Mouse (Mus musculus) embryonic facial prominence, embryonic 11.5 days (tissue): Measurements from ENCODE around the gene Mafg. TPM values are rescaled to one million over a fixed set of nuclear protein-coding genes. Genes with fewer than 3 reads are reported as not detected.

Experiments used
- ATAC-seq: fragments of 200-750 bp; cut with Nextera tagmentation; replicated peaks from 2 replicates; pipeline ENCODE4 v1.8.0; 2017; ENCODE audit warnings: low read depth; ENCODE audit not compliant: insufficient number of reproducible peaks, low FRiP score, low TSS enrichment
- DNase-seq: peaks from one replicate; pipeline ENCODE4 v3.0.0-alpha.2; 2015; ENCODE audit warnings: low spot score
- H3K27ac ChIP-seq: fragments of 300-500 bp; sonication (generic); replicated peaks from 2 replicates; pipeline ENCODE4 v1.5.1; 2014; ENCODE audit warnings: mild to moderate bottlenecking, low read depth, low read length, control low read depth
- H3K27me3 ChIP-seq: fragments of 300-500 bp; sonication (generic); 2 replicates; pipeline ENCODE4 v1.6.1; 2014; ENCODE audit warnings: mild to moderate bottlenecking, low read length, moderate library complexity, mixed read lengths; ENCODE audit not compliant: control insufficient read depth, insufficient read depth
- H3K36me3 ChIP-seq: fragments of 300-500 bp; sonication (generic); replicated peaks from 2 replicates; pipeline ENCODE4 v1.6.1; 2014; ENCODE audit warnings: low read depth, mild to moderate bottlenecking, low read length, moderate library complexity, mixed read lengths; ENCODE audit not compliant: control insufficient read depth, insufficient read depth
- H3K4me1 ChIP-seq: fragments of 300-500 bp; sonication (generic); 2 replicates; pipeline ENCODE4 v1.6.1; 2014; ENCODE audit warnings: low read length, mixed read lengths; ENCODE audit not compliant: control insufficient read depth, insufficient read depth
- H3K4me2 ChIP-seq: fragments of 300-500 bp; sonication (generic); 2 replicates; pipeline ENCODE4 v1.6.1; 2014; ENCODE audit warnings: low read depth, mild to moderate bottlenecking, control low read depth, low read length, moderate library complexity
- H3K4me3 ChIP-seq: fragments of 300-500 bp; sonication (generic); 2 replicates; pipeline ENCODE4 v1.5.1; 2014; ENCODE audit warnings: low read depth, low read length, control low read depth
- H3K9ac ChIP-seq: fragments of 300-500 bp; sonication (generic); replicated peaks from 2 replicates; pipeline ENCODE4 v1.6.1; 2014; ENCODE audit warnings: mild to moderate bottlenecking, control low read depth, low read length
- H3K9me3 ChIP-seq: fragments of 300-500 bp; sonication (generic); replicated peaks from 2 replicates; pipeline ENCODE4 v1.6.1; 2016; ENCODE audit warnings: mild to moderate bottlenecking, low read length, inconsistent platforms, mixed read lengths; ENCODE audit not compliant: control insufficient read depth
- WGBS: fragments of 180-500 bp; shearing (Covaris S2); extraction: QIAGEN DNeasy Blood & Tissue Kit; methylation state at CpG from one replicate; pipeline ENCODE4 v1.1.7; 2014; 5-methylcytosine and 5-hydroxymethylcytosine counted together
- polyA plus RNA-seq: library from polyadenylated mRNA; unstranded; fragments of >200 nt; fragmentation: Nextera tagmentation; extraction: Ambion mirVana; gene quantifications from 2 replicates; pipeline ENCODE4 v1.2.1, GENCODE M21; 2014

Mafg gene
- polyA plus RNA-seq, 1 experiment from 2014 or later = 16.7 TPM

- no peaks in the 10 kb centered on the region; the same call in none of the 2 replicates for H3K36me3 ChIP-seq
- no peaks in the 10 kb centered on the region for H3K27me3 ChIP-seq
- H3K9me3 ChIP-seq = no peaks in the 10 kb centered on the region
- peak overlapping the region; percentile 21 for H3K4me2 ChIP-seq
- ATAC-seq (no peak), DNase-seq (no peak)
- 52% methylated on average over 5 of the region's 5 CpGs for WGBS
- peaks cover 9% of the 10 kb centered on the region; the same call in 1 of the 2 replicates for H3K4me1 ChIP-seq
- H3K4me3 ChIP-seq = 0 out of 2 replicates have a peak overlapping the region, but pooled peaks have one; percentile 8
- H3K9ac ChIP-seq = peak overlapping the region; percentile 37
- H3K27ac ChIP-seq = 0 out of 2 replicates have a peak overlapping the region, but pooled peaks have one; percentile 28
Observed at GRCm38 (mm10) chr11:120630401-120630871, 3.0 kb downstream of the Mafg start.

GRCm38 (mm10) chr11:120629911-120630310 is 3.5 kb downstream of the Mafg start:
- H3K36me3 ChIP-seq = no peaks in the 10 kb centered on the region; the same call in none of the 2 replicates
- peaks cover 9% of the 10 kb centered on the region; the same call in 1 of the 2 replicates for H3K4me1 ChIP-seq
- no peak for DNase-seq
- WGBS = 26% methylated on average over 7 of the region's 7 CpGs
- H3K4me3 ChIP-seq = 0 out of 2 replicates have a peak overlapping the region, but pooled peaks have one; percentile 8
- peak overlapping the region; percentile 37 for H3K9ac ChIP-seq
- H3K27ac ChIP-seq = 0 out of 2 replicates have a peak overlapping the region, but pooled peaks have one; percentile 28
- H3K4me2 ChIP-seq = peak overlapping the region; percentile 21
- ATAC-seq = no peak
- H3K9me3 ChIP-seq = no peaks in the 10 kb centered on the region
- no peaks in the 10 kb centered on the region for H3K27me3 ChIP-seq

GRCm38 (mm10) chr11:120629341-120629730 is 4.1 kb downstream of the Mafg start:
- no peaks in the 10 kb centered on the region for H3K9me3 ChIP-seq
- H3K4me2 ChIP-seq = peak overlapping the region; percentile 19
- no peak overlapping the region for H3K4me3 ChIP-seq
- H3K27me3 ChIP-seq = no peaks in the 10 kb centered on the region
- H3K9ac ChIP-seq = 0 out of 2 replicates have a peak overlapping the region, but pooled peaks have one; percentile 25
- H3K27ac ChIP-seq = no peak overlapping the region
- 74% methylated on average over 23 of the region's 23 CpGs for WGBS
- peaks cover 9% of the 10 kb centered on the region; the same call in 1 of the 2 replicates for H3K4me1 ChIP-seq
- ATAC-seq (no peak), DNase-seq (no peak)
- no peaks in the 10 kb centered on the region; the same call in none of the 2 replicates for H3K36me3 ChIP-seq

GRCm38 (mm10) chr11:120628601-120629340 is 4.6 kb downstream of the Mafg start:
- H3K9ac ChIP-seq = no peak overlapping the region; the same call in 1 of the 2 replicates
- no peak for ATAC-seq
- no peaks in the 10 kb centered on the region for H3K9me3 ChIP-seq
- DNase-seq = no peak
- peaks cover 11% of the 10 kb centered on the region; the same call in 1 of the 2 replicates for H3K4me1 ChIP-seq
- WGBS = 93% methylated on average over 23 of the region's 23 CpGs
- no peak overlapping the region for H3K4me2 ChIP-seq
- no peaks in the 10 kb centered on the region; the same call in none of the 2 replicates for H3K36me3 ChIP-seq
- H3K27ac ChIP-seq = no peak overlapping the region
- no peaks in the 10 kb centered on the region for H3K27me3 ChIP-seq
- H3K4me3 ChIP-seq = no peak overlapping the region

GRCm38 (mm10) chr11:120627468-120628300 is 5.7 kb downstream of the Mafg start:
- WGBS = 78% methylated on average over 22 of the region's 22 CpGs
- no peak overlapping the region for H3K4me2 ChIP-seq
- no peak overlapping the region for H3K27ac ChIP-seq
- no peak for ATAC-seq
- H3K36me3 ChIP-seq = no peaks in the 10 kb centered on the region; the same call in none of the 2 replicates
- peaks cover 11% of the 10 kb centered on the region; the same call in 1 of the 2 replicates for H3K4me1 ChIP-seq
- DNase-seq = no peak
- H3K9ac ChIP-seq = no peak overlapping the region
- H3K4me3 ChIP-seq = no peak overlapping the region
- no peaks in the 10 kb centered on the region for H3K9me3 ChIP-seq
- H3K27me3 ChIP-seq = no peaks in the 10 kb centered on the region

GRCm38 (mm10) chr11:120626785-120627467 is 6.5 kb downstream of the Mafg start:
- Histone ChIP-seq H3K9me3 (no peaks in the 10 kb centered on the region), H3K36me3 (no peaks in the 10 kb centered on the region; the same call in none of the 2 replicates), H3K27me3 (no peaks in the 10 kb centered on the region), H3K4me2 (no peak overlapping the region), H3K4me1 (peaks cover 9% of the 10 kb centered on the region; the same call in 1 of the 2 replicates), H3K27ac (no peak overlapping the region), H3K4me3 (no peak overlapping the region), H3K9ac (no peak overlapping the region)
- ATAC-seq = no peak
- DNase-seq = no peak
- 86% methylated on average over 11 of the region's 11 CpGs for WGBS

- ATAC-seq = peak; percentile 46
- Histone ChIP-seq H3K9me3 (no peaks in the 10 kb centered on the region), H3K27me3 (no peaks in the 10 kb centered on the region), H3K36me3 (no peaks in the 10 kb centered on the region; the same call in none of the 2 replicates), H3K9ac (peak within 1 kb of the TSS; percentile 74), H3K4me1 (peaks cover 2% of the 10 kb centered on the region; the same call in 1 of the 2 replicates), H3K4me3 (peak within 1 kb of the TSS; percentile 99), H3K27ac (peak within 1 kb of the TSS; percentile 67; the same call in 1 of the 2 replicates), H3K4me2 (peak within 1 kb of the TSS; percentile 98)
- DNase-seq = no peak
- 22% methylated on average over 5 of the region's 5 CpGs for WGBS
Observed at GRCm38 (mm10) chr11:120625152-120625775, 8.1 kb downstream of the Mafg start, which contains the start of gene Sirt7. Sirt7 (minus strand) TSS chr11:120625240.
